In the genomic region with DNA sequence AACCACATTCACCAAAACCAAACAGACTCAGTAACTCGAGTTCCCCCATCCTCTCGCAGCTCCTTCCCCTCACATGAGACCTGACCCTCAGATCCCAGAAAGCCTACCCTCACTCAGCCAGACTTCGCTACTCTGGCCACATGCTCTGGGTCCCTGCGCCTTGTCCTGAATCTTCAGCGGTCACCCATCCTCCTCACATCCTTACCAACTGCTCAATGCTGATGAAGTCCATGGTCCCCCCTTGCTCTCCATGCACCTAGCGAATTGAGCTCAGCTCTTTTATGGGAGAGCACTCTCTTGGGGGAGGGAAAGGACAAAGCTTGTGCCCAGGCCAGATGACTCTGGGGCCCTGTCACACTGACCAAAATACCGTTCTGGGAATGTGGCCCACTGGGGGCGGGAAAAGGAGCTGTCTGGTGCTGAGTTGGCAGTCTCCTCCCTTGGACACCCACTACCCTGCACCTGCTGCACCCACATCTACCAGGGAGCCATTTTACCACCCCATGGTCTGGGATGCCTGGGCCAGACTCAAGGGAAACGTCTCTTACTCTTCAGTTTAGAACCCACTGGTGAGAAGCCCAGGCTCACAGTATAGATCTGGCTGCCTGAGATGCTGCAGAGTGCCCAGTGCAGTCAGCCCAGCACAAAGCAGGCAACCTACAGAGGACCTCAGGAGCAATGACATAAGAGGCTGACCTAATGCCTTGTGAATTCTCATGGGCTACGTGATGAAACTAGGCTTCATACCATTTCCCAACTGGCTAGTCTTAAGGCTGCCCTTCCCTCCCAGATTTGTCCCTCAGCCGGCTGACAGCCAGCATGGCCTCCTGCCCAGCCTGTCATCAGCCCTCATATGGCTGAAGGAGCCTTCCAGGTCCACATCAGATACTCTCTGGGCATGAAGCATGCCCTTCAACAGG, we compare ENCODE assay signal across 11 mouse cellular contexts. TPM values are rescaled to one million over a fixed set of nuclear protein-coding genes. Genes with fewer than 3 reads are reported as not detected.
DNase-seq lines count a peak whose midpoint lies in the region; ATAC-seq and TF ChIP-seq lines count a peak whose summit lies in the region.
"Had no signal": no experiment of that assay in that cellular context is flagged by ENCODE, and none has a peak within 500 bp of the region (broad histone marks: within the 10 kb centered on the region; RNA-seq: fewer than 3 reads in every experiment).

No protein-coding gene starts in this region.

- DNase-seq in forebrain, embryonic 10.5 days (ENCODE audit: extremely low spot score, low spot score): no peak
- no peak for DNase-seq in forebrain, embryonic 11.5 days (ENCODE audit: low spot score)
- DNase-seq in cerebellum, adult 11 months: peak; percentile 58
- DNase-seq in heart, adult 11 months: peak; percentile 97
- peak; percentile 39 for DNase-seq in lung, adult 2 months
- no peak for DNase-seq in layer of hippocampus, adult 11-12 months (ENCODE audit: low spot score)

- H3K4me3 ChIP-seq in forebrain, embryonic 10.5 days: no peak overlapping the region
- no peak overlapping the region for H3K4me3 ChIP-seq in forebrain, embryonic 11.5 days (ENCODE audit: low read depth, low read length)
- H3K4me3 ChIP-seq in lung, adult 2 months (replicated peaks; ENCODE audit: extremely low read depth, low read depth, low read length): no peak overlapping the region
- H3K4me3 ChIP-seq in kidney, embryonic 14.5 days (ENCODE audit: low read length): no peak overlapping the region
- H3K4me3 ChIP-seq in kidney, embryonic 15.5 days (replicated peaks): no peak overlapping the region
- H3K4me3 ChIP-seq: embryonic facial prominence, embryonic 13.5 days; stomach, embryonic 15.5 days had no signal

- no peaks in the 10 kb centered on the region for H3K27me3 ChIP-seq in forebrain, embryonic 10.5 days (ENCODE audit: poor library complexity, severe bottlenecking)
- H3K27me3 ChIP-seq in forebrain, embryonic 11.5 days (ENCODE audit: control insufficient read depth, insufficient read depth, low read length): no peaks in the 10 kb centered on the region
- no peaks in the 10 kb centered on the region for H3K27me3 ChIP-seq in kidney, embryonic 14.5 days (ENCODE audit: control insufficient read depth, insufficient read depth, low read length)
- H3K27me3 ChIP-seq in kidney, embryonic 15.5 days: no peaks in the 10 kb centered on the region
- H3K27me3 ChIP-seq: embryonic facial prominence, embryonic 13.5 days; stomach, embryonic 15.5 days had no signal

- H3K36me3 ChIP-seq in forebrain, embryonic 10.5 days (replicated peaks): peaks cover 49% of the 10 kb centered on the region
- H3K36me3 ChIP-seq in forebrain, embryonic 11.5 days (ENCODE audit: control insufficient read depth, insufficient read depth, low read length): no peaks in the 10 kb centered on the region
- peaks cover 38% of the 10 kb centered on the region for H3K36me3 ChIP-seq in kidney, embryonic 14.5 days (ENCODE audit: control insufficient read depth, insufficient read depth, low read length)
- peaks cover 47% of the 10 kb centered on the region for H3K36me3 ChIP-seq in kidney, embryonic 15.5 days

- no peak overlapping the region for H3K4me2 ChIP-seq in forebrain, embryonic 11.5 days (ENCODE audit: low read depth, low read length, severe bottlenecking)
- no peak overlapping the region for H3K4me2 ChIP-seq in kidney, embryonic 14.5 days (replicated peaks; ENCODE audit: low read depth, low read length)
- no peak overlapping the region for H3K4me2 ChIP-seq in kidney, embryonic 15.5 days
- H3K4me2 ChIP-seq: embryonic facial prominence, embryonic 13.5 days; stomach, embryonic 15.5 days had no signal

- ATAC-seq in forebrain, embryonic 11.5 days (replicated peaks; ENCODE audit: low FRiP score): no peak
- ATAC-seq in kidney, embryonic 14.5 days (ENCODE audit: low FRiP score, low TSS enrichment): no peak
- no peak for ATAC-seq in kidney, embryonic 15.5 days (replicated peaks; ENCODE audit: low FRiP score)

- no peaks in the 10 kb centered on the region for H3K9me3 ChIP-seq in forebrain, embryonic 10.5 days
- no peaks in the 10 kb centered on the region for H3K9me3 ChIP-seq in forebrain, embryonic 11.5 days (ENCODE audit: control insufficient read depth, low read length)
- H3K9me3 ChIP-seq in kidney, embryonic 14.5 days (ENCODE audit: control insufficient read depth, low read length): no peaks in the 10 kb centered on the region
- H3K9me3 ChIP-seq in kidney, embryonic 15.5 days (replicated peaks): no peaks in the 10 kb centered on the region
- H3K9me3 ChIP-seq: embryonic facial prominence, embryonic 13.5 days; stomach, embryonic 15.5 days had no signal

- H3K9ac ChIP-seq in forebrain, embryonic 11.5 days (ENCODE audit: low read length): no peak overlapping the region
- no peak overlapping the region for H3K9ac ChIP-seq in kidney, embryonic 14.5 days (ENCODE audit: low read depth, low read length)
- H3K9ac ChIP-seq in kidney, embryonic 15.5 days: no peak overlapping the region
- H3K9ac ChIP-seq: embryonic facial prominence, embryonic 13.5 days; stomach, embryonic 15.5 days had no signal

- no peak for TF ChIP-seq POLR2A in lung, adult 2 months (IDR thresholded peaks at IDR 0.05; ENCODE audit: borderline replicate concordance, extremely low read depth, low read depth, low read length)

- peaks cover 6% of the 10 kb centered on the region; the same call in 1 of the 2 replicates for H3K4me1 ChIP-seq in forebrain, embryonic 10.5 days
- H3K4me1 ChIP-seq in forebrain, embryonic 11.5 days (replicated peaks; ENCODE audit: control insufficient read depth, insufficient read depth, low read length): no peaks in the 10 kb centered on the region
- H3K4me1 ChIP-seq in lung, adult 2 months (ENCODE audit: control insufficient read depth, insufficient read depth, low read length): peaks cover 4% of the 10 kb centered on the region; the same call in 1 of the 2 replicates
- no peaks in the 10 kb centered on the region for H3K4me1 ChIP-seq in kidney, embryonic 14.5 days (ENCODE audit: control insufficient read depth, insufficient read depth, low read length)
- 0 out of 2 replicates have a peak, but pooled peaks cover 3% of the 10 kb centered on the region for H3K4me1 ChIP-seq in kidney, embryonic 15.5 days

- WGBS in forebrain, embryonic 10.5 days: 86% methylated on average over 11 of the region's 11 CpGs
- WGBS in forebrain, embryonic 11.5 days: 89% methylated on average over 11 of the region's 11 CpGs
- WGBS in lung, adult 2 months: 76% methylated on average over 11 of the region's 11 CpGs
- 81% methylated on average over 11 of the region's 11 CpGs for WGBS in kidney, embryonic 14.5 days
- 86% methylated on average over 11 of the region's 11 CpGs for whole genome bisulfite sequencing in kidney, embryonic 15.5 days

- no peak for TF ChIP-seq CTCF in lung, adult 2 months (IDR thresholded peaks at IDR 0.05; ENCODE audit: insufficient read depth, low read length)

- H3K27ac ChIP-seq in forebrain, embryonic 10.5 days: 0 out of 2 replicates have a peak overlapping the region, but pooled peaks have one; percentile 3
- no peak overlapping the region for H3K27ac ChIP-seq in forebrain, embryonic 11.5 days (ENCODE audit: low read depth, low read length)
- no peak overlapping the region for H3K27ac ChIP-seq in kidney, embryonic 14.5 days (ENCODE audit: low read depth, low read length)
- H3K27ac ChIP-seq in kidney, embryonic 15.5 days: no peak overlapping the region
- H3K27ac ChIP-seq: embryonic facial prominence, embryonic 13.5 days; stomach, embryonic 15.5 days had no signal

RNA-seq across cellular contexts. Expression of a gene that starts 0.9 kb away (rescaled TPM):
- 15.3 and 16.5 TPM in 2 replicates for polyA plus RNA-seq in forebrain, embryonic 10.5 days (2016; fragmentation: Nextera tagmentation; extraction: Ambion mirVana)
- polyA plus RNA-seq in forebrain, embryonic 11.5 days (2014; fragmentation: Nextera tagmentation; extraction: Ambion mirVana): 14.1 and 16.5 TPM in 2 replicates
- polyA plus RNA-seq in lung, adult 2 months (2012; rRNA removed): 13.7 and 36.2 TPM in 2 replicates
- 10.5 and 14.6 TPM in 2 replicates for polyA plus RNA-seq in kidney, embryonic 14.5 days (2014; fragmentation: Nextera tagmentation; extraction: Ambion mirVana)
- polyA plus RNA-seq in kidney, embryonic 15.5 days (2015; fragmentation: Nextera tagmentation; extraction: Ambion mirVana): 21.8 and 22.1 TPM in 2 replicates

RNA-seq across cellular contexts. Expression of a gene that starts 3.5 kb away (rescaled TPM):
- polyA plus RNA-seq in forebrain, embryonic 10.5 days (2016; fragmentation: Nextera tagmentation; extraction: Ambion mirVana): not detected in 2 replicates
- not detected in 2 replicates for polyA plus RNA-seq in forebrain, embryonic 11.5 days (2014; fragmentation: Nextera tagmentation; extraction: Ambion mirVana)
- polyA plus RNA-seq in lung, adult 2 months (2012; rRNA removed): not detected in 2 replicates
- polyA plus RNA-seq in kidney, embryonic 14.5 days (2014; fragmentation: Nextera tagmentation; extraction: Ambion mirVana): 0.26 TPM in 1 of 2 replicates, not detected in the other
- polyA plus RNA-seq in kidney, embryonic 15.5 days (2015; fragmentation: Nextera tagmentation; extraction: Ambion mirVana): 0.32 and 0.75 TPM in 2 replicates
- polyA plus RNA-seq: embryonic facial prominence, embryonic 13.5 days; hindbrain, embryonic 11.5 days; stomach, embryonic 15.5 days had no signal

RNA-seq across cellular contexts. Expression of a gene that starts 11.5 kb away (rescaled TPM):
- 17.9 and 22.2 TPM in 2 replicates for polyA plus RNA-seq in forebrain, embryonic 10.5 days (2016; fragmentation: Nextera tagmentation; extraction: Ambion mirVana)
- polyA plus RNA-seq in forebrain, embryonic 11.5 days (2014; fragmentation: Nextera tagmentation; extraction: Ambion mirVana): 18.7 and 20.8 TPM in 2 replicates
- polyA plus RNA-seq in lung, adult 2 months (2012; rRNA removed): 22.1 and 22.8 TPM in 2 replicates
- 22.4 and 22.7 TPM in 2 replicates for polyA plus RNA-seq in kidney, embryonic 14.5 days (2014; fragmentation: Nextera tagmentation; extraction: Ambion mirVana)
- 26.2 and 26.3 TPM in 2 replicates for polyA plus RNA-seq in kidney, embryonic 15.5 days (2015; fragmentation: Nextera tagmentation; extraction: Ambion mirVana)

RNA-seq across cellular contexts. Expression of a gene that starts 22.4 kb away (rescaled TPM):
- polyA plus RNA-seq in forebrain, embryonic 10.5 days (2016; fragmentation: Nextera tagmentation; extraction: Ambion mirVana): 20.1 and 21.7 TPM in 2 replicates
- 2.9 and 3.3 TPM in 2 replicates for polyA plus RNA-seq in forebrain, embryonic 11.5 days (2014; fragmentation: Nextera tagmentation; extraction: Ambion mirVana)
- polyA plus RNA-seq in lung, adult 2 months (2012; rRNA removed): 23.0 and 23.7 TPM in 2 replicates
- polyA plus RNA-seq in kidney, embryonic 14.5 days (2014; fragmentation: Nextera tagmentation; extraction: Ambion mirVana): 4.8 and 6.0 TPM in 2 replicates
- polyA plus RNA-seq in kidney, embryonic 15.5 days (2015; fragmentation: Nextera tagmentation; extraction: Ambion mirVana): 19.3 and 23.3 TPM in 2 replicates

RNA-seq across cellular contexts. Expression of a gene that starts 24.1 kb away (rescaled TPM):
- 2.9 and 3.0 TPM in 2 replicates for polyA plus RNA-seq in forebrain, embryonic 10.5 days (2016; fragmentation: Nextera tagmentation; extraction: Ambion mirVana)
- 6.8 and 7.4 TPM in 2 replicates for polyA plus RNA-seq in forebrain, embryonic 11.5 days (2014; fragmentation: Nextera tagmentation; extraction: Ambion mirVana)
- polyA plus RNA-seq in lung, adult 2 months (2012; rRNA removed): 36.6 and 37.0 TPM in 2 replicates
- 5.7 and 7.5 TPM in 2 replicates for polyA plus RNA-seq in kidney, embryonic 14.5 days (2014; fragmentation: Nextera tagmentation; extraction: Ambion mirVana)
- 3.7 and 4.0 TPM in 2 replicates for polyA plus RNA-seq in kidney, embryonic 15.5 days (2015; fragmentation: Nextera tagmentation; extraction: Ambion mirVana)

Comparison
In these comparisons a context has a peak if more than half of its experiments do, and no peak if none do; other contexts are left out.
1. DNase-seq: peak in cerebellum, adult 11 months (single experiment), heart, adult 11 months (single experiment) and lung, adult 2 months (single experiment); none in forebrain, embryonic 10.5 days (single experiment), forebrain, embryonic 11.5 days (single experiment) and layer of hippocampus, adult 11-12 months (single experiment).